Mouse (Mus musculus): ENCODE results near the gene Msx1.

The Msx1 gene

GRCm38 (mm10) chr5:37797251-37797650 lies 27.1 kb downstream of the Msx1 start:
- no peak for DNase-seq (ENCODE audit: low read depth, low spot score)

- no peak for DNase-seq (ENCODE audit: low read depth, low spot score)
These were observed 27.6 kb downstream of the Msx1 start for GRCm38 (mm10) chr5:37796751-37797150.

- DNase-seq (ENCODE audit: low read depth, low spot score): no peak
These were observed 28.7 kb downstream of the Msx1 start for GRCm38 (mm10) chr5:37795691-37796090.

DNA sequence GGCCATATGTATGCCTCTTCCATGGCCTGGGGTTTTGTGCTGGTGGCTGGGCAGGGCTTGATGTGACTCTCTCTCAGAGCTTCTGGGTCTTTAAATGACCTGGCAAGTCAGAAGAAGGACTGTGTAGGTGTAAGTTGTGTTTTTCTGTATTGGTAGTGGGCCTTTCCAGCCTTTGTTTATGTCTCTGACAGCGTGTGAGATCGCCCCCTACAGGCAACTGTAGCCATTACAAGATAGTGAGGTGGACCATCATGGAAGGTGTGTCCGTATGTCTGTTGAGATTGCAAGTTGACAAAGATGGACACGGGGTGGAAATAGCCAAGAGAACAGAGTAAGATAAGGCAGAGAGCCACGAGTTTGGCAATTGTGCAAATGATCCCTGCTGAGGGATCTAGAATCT lies 32.2 kb downstream of the Msx1 start:
- peak; percentile 16 for DNase-seq (ENCODE audit: low read depth, low spot score)

DNA sequence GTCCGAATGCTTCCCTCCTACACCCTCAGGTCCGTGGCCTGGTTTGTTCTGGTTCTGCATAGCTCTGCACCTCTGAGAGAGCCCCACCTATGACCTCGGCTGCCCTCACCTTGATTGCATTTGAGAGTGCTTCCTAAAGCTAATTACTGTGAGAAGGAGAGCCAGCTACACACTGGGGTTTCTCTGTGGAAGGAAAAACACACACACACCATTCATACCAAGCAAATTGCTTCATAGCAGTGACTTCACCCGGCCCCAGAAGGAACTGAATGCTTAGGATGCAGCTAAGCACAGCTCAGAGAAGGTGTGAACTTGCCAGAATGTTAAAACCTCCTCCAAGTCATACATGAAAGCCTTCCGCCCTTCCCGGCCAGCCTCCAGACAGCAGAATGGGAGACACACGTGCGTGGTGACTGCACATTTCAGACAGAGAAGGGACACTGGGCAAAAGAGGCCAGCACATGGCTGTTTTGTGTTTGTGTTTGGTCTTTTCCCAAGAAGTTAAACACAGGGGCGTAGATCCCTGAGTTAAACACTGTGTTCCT lies 39.5 kb downstream of the Msx1 start:
- no peak for DNase-seq (ENCODE audit: low read depth, low spot score)

DNA sequence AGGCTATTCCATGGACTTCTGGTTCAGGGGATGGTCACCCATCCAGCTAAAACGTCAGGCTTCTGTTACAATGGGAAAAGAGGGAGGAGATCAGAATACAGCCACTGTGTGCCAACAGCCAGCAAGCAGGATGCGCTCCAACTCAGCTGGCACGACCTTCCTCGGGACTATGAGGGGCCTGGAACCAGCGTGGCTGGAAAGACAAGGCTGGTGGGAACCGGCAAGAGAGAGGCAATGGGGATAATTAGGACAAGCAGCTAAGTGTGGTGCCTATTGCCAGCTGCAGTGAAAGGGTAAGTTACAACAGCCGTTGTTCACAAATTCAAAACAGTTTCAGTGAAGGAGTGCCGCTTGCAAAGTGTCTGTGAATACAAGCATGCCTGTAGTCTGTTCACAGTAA lies 41.1 kb downstream of the Msx1 start:
- DNase-seq (ENCODE audit: low read depth, low spot score): no peak

DNA sequence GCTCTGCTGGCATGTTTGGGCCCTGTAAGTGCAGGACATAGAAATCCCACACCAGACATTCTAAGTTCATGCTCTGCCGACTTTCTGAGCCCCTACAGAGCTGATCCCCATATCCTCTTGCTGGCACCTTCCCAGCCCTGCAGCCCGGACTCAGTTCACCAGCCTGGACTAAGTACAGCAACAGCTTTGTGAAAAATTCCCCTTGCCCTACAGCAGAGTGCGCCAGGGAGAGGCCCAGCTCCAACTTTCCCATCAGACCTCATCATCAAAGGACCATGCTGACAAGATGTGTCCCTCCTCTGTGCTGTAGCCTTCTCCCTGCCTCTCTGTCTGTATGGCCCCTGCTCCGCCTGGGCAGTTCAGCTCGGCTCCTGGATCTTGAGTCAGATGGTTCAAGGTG lies 48.7 kb downstream of the Msx1 start:
- peak; percentile 28 for DNase-seq (ENCODE audit: low read depth, low spot score)

DNA sequence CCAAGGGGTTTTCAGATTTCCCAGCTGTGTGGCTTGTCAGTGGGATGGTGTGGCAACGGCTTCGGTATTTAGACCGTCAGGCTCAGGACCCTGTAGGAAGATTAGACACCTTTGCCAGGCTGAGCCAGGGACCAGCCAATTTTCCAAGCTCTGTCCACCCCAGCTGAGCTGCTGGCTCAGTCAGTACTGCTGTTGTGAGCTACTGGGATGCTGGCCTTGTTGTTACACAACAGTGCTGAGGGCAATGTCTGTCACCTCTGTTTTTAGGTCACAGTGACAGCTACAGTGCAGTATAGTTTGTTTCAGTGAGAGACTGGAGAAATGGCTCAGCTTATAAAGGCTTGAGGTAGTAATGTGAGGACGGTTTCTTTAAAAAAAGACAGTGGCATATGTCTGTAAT lies 50.4 kb downstream of the Msx1 start:
- DNase-seq (ENCODE audit: low read depth, low spot score): no peak

GRCm38 (mm10) chr5:37770870-37771269 lies 53.5 kb downstream of the Msx1 start:
- no peak for DNase-seq (ENCODE audit: low read depth, low spot score)
